Mouse (Mus musculus): ENCODE data around the gene Siah2.

The Siah2 gene

GRCm38 (mm10) chr3:58685396-58685795 is 6.8 kb downstream of the Siah2 start:
- no peak for TF ChIP-seq GATA4 (IDR thresholded peaks at IDR 0.05; ENCODE audit: insufficient replicate concordance, low read length)

GRCm38 (mm10) chr3:58683346-58683745 is 8.9 kb downstream of the Siah2 start:
- no peak for TF ChIP-seq GATA4 (IDR thresholded peaks at IDR 0.05; ENCODE audit: insufficient replicate concordance, low read length)

DNA sequence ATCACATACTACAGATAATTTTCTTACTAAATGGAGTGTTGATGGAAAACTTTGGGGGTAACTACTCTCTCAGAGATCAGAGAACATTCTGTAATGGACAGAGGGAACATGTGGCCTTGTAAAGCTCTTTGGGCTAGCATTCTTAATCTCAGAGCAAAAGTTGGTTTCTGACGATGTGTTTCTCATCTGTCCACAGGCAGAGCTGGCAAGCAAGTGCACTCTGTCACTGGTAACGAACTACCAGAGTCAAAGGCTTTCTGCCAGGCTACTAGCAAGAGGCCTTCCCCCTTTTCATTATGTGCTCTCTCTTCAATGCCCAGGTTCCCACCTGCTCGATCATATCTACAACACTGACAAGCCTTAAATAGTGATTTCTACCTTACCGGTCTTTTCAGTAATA is 9.9 kb downstream of the Siah2 start:
- TF ChIP-seq GATA4 (IDR thresholded peaks at IDR 0.05; ENCODE audit: insufficient replicate concordance, low read length): no peak

- TF ChIP-seq GATA4 (IDR thresholded peaks at IDR 0.05; ENCODE audit: insufficient replicate concordance, low read length): no peak
Measured at GRCm38 (mm10) chr3:58681831-58682230, 10.4 kb downstream of the Siah2 start.

- TF ChIP-seq GATA4 (IDR thresholded peaks at IDR 0.05; ENCODE audit: insufficient replicate concordance, low read length): no peak
Measured at GRCm38 (mm10) chr3:58680943-58681637, 11.1 kb downstream of the Siah2 start.

DNA sequence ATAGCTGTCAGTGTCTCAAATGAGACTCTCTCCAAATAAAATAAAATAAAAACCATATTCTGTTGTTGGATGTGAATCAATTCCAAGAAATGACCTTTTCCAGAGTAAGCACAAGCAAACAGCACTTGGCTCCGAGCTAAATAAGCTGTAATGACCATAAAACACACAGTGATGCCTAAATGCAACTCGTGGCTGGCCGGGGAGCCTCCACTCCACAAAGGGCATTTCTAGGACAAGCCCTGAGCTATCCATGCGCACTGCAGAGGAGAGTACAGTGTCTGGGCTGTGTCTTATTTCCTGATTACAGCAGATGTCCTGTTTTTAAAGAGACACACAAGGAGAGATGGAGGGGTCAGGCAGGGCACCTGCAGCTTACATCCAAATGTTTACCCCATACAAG is 12.2 kb downstream of the Siah2 start:
- TF ChIP-seq GATA4 (IDR thresholded peaks at IDR 0.05; ENCODE audit: insufficient replicate concordance, low read length): no peak

GRCm38 (mm10) chr3:58678905-58679304 is 13.3 kb downstream of the Siah2 start:
- no peak for TF ChIP-seq GATA4 (IDR thresholded peaks at IDR 0.05; ENCODE audit: insufficient replicate concordance, low read length)

DNA sequence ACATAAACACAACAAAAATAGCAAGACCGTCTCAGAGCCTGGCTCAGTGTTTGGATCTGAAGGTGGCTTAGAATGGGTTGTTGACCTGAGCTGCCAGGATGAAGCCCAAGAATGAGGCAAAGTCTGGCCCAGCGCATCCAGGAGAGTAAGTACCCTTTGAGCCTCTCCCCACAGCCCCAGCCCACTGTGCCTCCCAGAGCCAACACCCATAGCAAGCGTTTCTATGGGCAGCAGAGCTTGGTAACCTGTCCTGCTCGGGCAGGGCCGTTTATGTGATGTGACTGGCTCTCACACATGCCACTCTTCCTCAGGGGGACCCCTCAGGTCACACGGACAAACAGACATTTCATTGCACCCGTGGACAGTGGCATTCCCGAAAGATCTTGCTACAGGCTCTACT is 13.8 kb downstream of the Siah2 start:
- no peak for TF ChIP-seq GATA4 (IDR thresholded peaks at IDR 0.05; ENCODE audit: insufficient replicate concordance, low read length)

DNA sequence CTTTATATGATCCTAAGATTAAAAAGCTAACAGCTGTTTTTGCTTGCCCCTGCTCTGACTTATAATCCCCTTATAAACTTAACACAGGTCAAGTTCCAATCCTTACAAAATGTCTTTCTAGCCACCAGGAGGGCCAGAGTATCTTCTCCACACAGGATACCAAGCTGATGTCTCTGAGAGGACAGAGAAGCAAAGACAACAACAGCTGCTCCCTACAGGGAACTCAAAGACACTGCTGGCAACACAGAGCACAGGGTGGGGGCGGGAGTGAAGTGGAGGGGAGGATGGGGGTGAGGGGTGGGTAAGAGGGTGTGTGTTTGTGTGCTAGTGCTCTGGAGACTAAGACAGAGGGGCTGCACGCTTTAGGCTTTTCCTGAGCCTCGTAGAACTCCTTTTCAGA is 14.6 kb downstream of the Siah2 start:
- no peak for TF ChIP-seq GATA4 (IDR thresholded peaks at IDR 0.05; ENCODE audit: insufficient replicate concordance, low read length)

- TF ChIP-seq GATA4 (IDR thresholded peaks at IDR 0.05; ENCODE audit: insufficient replicate concordance, low read length): no peak
Measured at GRCm38 (mm10) chr3:58673295-58673694, 18.9 kb downstream of the Siah2 start.

DNA sequence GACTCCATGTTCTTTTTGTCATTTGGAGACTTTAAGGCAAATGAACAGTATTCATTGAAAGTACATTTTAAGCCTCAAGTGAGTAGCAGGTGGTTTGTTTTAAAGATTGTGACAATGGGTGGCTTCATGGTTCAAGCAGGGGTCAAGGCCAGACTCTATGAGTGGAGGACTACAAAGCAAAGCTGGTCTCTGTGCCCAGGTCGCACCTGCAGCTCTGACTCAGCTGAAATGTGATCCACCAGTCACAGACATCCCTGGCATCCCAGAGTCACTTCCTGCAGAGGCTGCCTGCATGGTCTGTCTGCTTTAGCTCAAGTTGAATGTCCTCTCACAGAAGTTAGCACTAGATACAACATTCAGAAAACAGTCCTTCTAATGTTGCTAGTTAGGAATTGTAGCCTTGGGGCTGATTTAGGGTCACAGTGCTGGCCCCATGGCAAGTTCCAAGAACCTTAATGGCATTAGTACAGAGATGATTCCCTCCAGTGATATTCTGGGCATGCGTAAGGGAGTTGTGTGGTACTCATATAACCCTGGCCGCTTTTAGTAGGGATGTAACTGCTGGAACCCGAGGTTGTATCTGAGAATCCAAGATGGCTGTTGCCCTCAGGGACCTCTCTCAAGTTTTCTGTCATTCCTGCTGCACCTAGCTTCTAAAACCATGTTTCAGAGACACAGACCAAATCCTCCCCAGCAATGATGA is 19.6 kb downstream of the Siah2 start:
- no peak for TF ChIP-seq GATA4 (IDR thresholded peaks at IDR 0.05; ENCODE audit: insufficient replicate concordance, low read length)

- TF ChIP-seq GATA4 (IDR thresholded peaks at IDR 0.05; ENCODE audit: insufficient replicate concordance, low read length): no peak
Measured at GRCm38 (mm10) chr3:58671616-58672250, 20.5 kb downstream of the Siah2 start.

- TF ChIP-seq GATA4 (IDR thresholded peaks at IDR 0.05; ENCODE audit: insufficient replicate concordance, low read length): peak; percentile 85; the same call in 1 of the 2 replicates
Measured at GRCm38 (mm10) chr3:58663970-58664369, 28.2 kb downstream of the Siah2 start.

DNA sequence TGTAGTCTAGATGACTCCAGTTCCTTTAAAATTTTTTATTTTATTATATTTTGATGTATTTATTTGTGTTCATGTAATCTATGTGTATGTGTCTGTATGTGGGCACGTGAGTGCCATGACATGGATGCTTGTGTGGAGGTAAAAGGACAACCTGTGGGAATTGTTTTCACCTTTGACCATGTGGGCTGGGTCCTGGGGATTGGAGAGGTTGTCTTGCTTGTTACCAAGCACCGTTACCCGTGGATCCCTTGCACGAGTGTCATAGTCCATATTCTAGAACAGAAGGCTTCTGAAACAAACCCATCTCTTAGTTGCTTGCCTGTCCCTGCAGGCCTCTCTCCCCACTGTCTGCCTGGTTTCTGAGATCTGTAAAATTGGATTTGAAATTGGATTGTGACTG is 31.6 kb downstream of the Siah2 start:
- TF ChIP-seq GATA4 (IDR thresholded peaks at IDR 0.05; ENCODE audit: insufficient replicate concordance, low read length): no peak

DNA sequence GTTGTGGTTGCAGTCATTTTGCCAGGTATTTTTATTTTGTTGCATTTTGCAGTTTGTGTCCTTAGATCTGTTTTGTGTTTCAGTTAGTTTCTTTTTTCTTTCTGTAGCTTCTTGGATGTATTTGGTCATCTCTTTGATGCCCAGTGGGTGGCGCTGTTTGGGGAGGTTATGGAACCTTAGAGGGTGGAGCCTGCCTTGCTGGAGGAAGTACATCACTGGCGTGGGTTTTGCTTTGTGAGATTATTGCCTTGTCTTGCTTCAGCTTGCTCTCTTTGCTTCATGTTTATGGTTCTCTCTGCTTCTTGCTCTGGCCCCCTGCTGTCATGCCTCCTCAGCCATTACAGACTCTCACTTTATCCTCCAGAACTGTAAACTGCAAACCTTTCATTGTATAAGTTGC is 34.8 kb downstream of the Siah2 start:
- TF ChIP-seq GATA4 (IDR thresholded peaks at IDR 0.05; ENCODE audit: insufficient replicate concordance, low read length): no peak
